Mouse (Mus musculus) intestine, embryonic 16.5 days (tissue): ENCODE results near the gene Gbp2. TPM values are rescaled to one million over a fixed set of nuclear protein-coding genes. Genes with fewer than 3 reads are reported as not detected.

ENCODE experiments used
- ATAC-seq: fragments of 200-750 bp; cut with Nextera tagmentation; 2 replicates; pipeline ENCODE4 v1.8.0; 2017; ENCODE audit warnings: moderate TSS enrichment, moderate library complexity
- H3K27ac ChIP-seq: fragments of 300-500 bp; sonication (generic); 2 replicates; pipeline ENCODE4 v1.5.1; 2014; ENCODE audit warnings: mild to moderate bottlenecking, low read length
- H3K27me3 ChIP-seq: fragments of 300-500 bp; sonication (generic); replicated peaks from 2 replicates; pipeline ENCODE4 v1.6.1; 2014; ENCODE audit warnings: low read length, control low read depth, mixed read lengths; ENCODE audit not compliant: control insufficient read depth, insufficient read depth
- H3K36me3 ChIP-seq: fragments of 300-500 bp; sonication (generic); 2 replicates; pipeline ENCODE4 v1.6.1; 2014; ENCODE audit warnings: low read length, control low read depth; ENCODE audit not compliant: control insufficient read depth, insufficient read depth
- H3K4me1 ChIP-seq: fragments of 300-500 bp; sonication (generic); 2 replicates; pipeline ENCODE4 v1.6.1; 2014; ENCODE audit warnings: low read length, control low read depth, mixed read lengths; ENCODE audit not compliant: control insufficient read depth, insufficient read depth
- H3K4me2 ChIP-seq: fragments of 300-500 bp; sonication (generic); 2 replicates; pipeline ENCODE4 v1.6.1; 2014; ENCODE audit warnings: low read depth, low read length, control low read depth
- H3K4me3 ChIP-seq: fragments of 300-500 bp; sonication (generic); 2 replicates; pipeline ENCODE4 v1.5.1; 2014; ENCODE audit warnings: mild to moderate bottlenecking, low read length
- H3K9ac ChIP-seq: fragments of 300-500 bp; sonication (generic); 2 replicates; pipeline ENCODE4 v1.6.1; 2014; ENCODE audit warnings: low read depth, low read length
- H3K9me3 ChIP-seq: fragments of 300-500 bp; sonication (generic); 2 replicates; pipeline ENCODE4 v1.6.1; 2016; ENCODE audit warnings: low read length, control low read depth; ENCODE audit not compliant: control insufficient read depth
- WGBS: fragments of 180-500 bp; shearing (Covaris S2); extraction: QIAGEN DNeasy Blood & Tissue Kit; methylation state at CpG from one replicate; pipeline ENCODE4 v1.1.7; 2014; 5-methylcytosine and 5-hydroxymethylcytosine counted together
- polyA plus RNA-seq: library from polyadenylated mRNA; unstranded; fragments of >200 nt; fragmentation: Nextera tagmentation; extraction: Ambion mirVana; gene quantifications from 2 replicates; pipeline ENCODE4 v1.2.1, GENCODE M21; 2015

Gene Gbp2
- 3.7 and 4.0 TPM in 2 replicates for polyA plus RNA-seq

DNA sequence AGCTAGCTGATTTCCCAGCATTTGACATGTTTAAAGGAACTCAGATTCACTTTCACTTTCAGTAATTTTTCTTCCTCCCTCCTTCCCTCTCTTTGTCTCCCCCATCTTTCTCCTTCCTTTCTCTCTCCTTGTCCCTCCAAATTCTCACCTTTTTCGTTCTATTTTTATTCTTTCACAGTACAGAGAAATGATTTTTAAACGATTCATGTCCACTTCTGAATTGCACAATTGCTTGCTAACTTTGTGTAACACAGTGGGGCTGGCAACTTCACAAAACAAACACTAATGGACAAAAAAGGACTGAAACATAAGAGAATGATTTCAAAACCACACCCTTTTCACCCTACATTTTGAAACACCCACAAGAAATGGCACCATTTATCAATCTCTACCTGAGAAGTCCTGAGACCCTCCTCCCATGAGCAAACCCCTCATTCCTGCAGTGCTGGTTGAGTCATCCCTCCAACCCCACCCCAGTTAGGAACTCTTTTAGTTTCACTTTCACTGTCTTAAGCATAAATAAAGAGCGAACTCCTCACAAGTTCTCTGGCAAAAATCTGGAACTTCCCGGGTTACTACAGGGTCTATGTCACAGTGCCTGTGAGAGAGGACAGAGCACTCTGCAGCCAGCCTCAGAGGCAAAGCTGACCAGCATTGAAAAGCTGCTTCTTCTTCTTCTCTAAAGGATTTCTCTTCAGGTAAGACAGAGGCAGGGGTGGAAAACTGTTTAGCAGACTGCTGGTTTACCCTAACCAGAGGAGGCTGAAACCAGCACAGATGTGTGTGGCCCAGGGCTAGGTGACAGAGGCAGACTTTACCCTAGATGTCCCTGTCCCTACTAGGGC is at the start of gene Gbp2:
Gene Gbp2, plus strand, starts transcription at position 492 of the 845 bp plus-strand sequence.
- peak within 1 kb of the TSS; percentile 26; the same call in 1 of the 2 replicates for H3K9ac ChIP-seq
- 0 out of 2 replicates have a peak, but pooled peaks cover 2% of the 10 kb centered on the region for H3K4me1 ChIP-seq
- no peaks in the 10 kb centered on the region for H3K36me3 ChIP-seq
- H3K9me3 ChIP-seq = no peaks in the 10 kb centered on the region
- H3K4me2 ChIP-seq = peak within 1 kb of the TSS; percentile 45
- peak; percentile 74 for ATAC-seq
- peak within 1 kb of the TSS; percentile 35 for H3K4me3 ChIP-seq
- H3K27ac ChIP-seq = 0 out of 2 replicates have a peak within 1 kb of the TSS, but pooled peaks have one; percentile 9
- no peaks in the 10 kb centered on the region for H3K27me3 ChIP-seq
- WGBS = 39% methylated on average over 4 of the region's 4 CpGs

DNA sequence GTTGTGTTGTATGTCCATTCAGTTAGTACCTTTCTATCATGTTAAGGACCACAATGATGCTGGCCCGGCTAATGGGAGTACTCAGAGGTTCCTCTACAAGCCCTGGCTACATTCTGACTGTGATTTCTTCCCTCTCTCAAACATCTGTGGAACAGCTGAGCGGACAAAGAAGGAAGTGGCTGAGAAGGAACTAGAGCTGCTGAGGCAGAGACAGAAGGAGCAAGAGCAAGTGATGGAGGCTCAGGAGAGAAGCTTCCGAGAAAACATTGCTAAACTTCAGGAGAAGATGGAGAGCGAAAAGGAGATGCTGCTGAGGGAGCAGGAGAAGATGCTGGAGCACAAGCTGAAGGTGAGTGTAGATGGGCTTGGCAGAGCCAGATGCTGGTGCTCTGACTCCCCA is 49.7 kb upstream of the Gbp2 start:
- Histone ChIP-seq H3K9ac (no peak overlapping the region), H3K36me3 (no peaks in the 10 kb centered on the region), H3K27me3 (no peaks in the 10 kb centered on the region), H3K4me2 (no peak overlapping the region), H3K4me3 (no peak overlapping the region), H3K4me1 (no peaks in the 10 kb centered on the region), H3K9me3 (no peaks in the 10 kb centered on the region), H3K27ac (no peak overlapping the region)
- WGBS = 94% methylated on average over 4 of the region's 4 CpGs
- ATAC-seq = no peak

DNA sequence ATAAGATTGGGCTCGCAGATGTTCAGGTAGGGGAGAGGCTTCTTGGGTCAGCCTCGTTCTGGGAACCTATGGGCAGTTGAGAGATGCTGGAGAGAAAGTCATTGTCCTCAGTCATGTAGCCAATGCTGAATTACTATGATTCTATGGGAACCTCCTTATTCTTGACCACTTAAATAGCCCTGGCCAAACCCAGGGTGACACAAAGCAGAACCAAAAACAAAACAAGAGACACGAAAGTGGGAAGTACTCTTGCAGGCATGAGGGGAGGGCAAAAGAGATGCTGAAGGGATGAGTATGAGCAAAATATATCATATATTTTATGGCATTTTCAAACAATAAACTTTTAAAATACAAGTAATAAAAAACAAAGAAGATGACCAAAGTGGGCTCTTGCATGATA is 43.3 kb upstream of the Gbp2 start:
- Histone ChIP-seq H3K4me2 (no peak overlapping the region), H3K4me3 (no peak overlapping the region), H3K9me3 (no peaks in the 10 kb centered on the region), H3K27ac (no peak overlapping the region), H3K9ac (no peak overlapping the region), H3K27me3 (no peaks in the 10 kb centered on the region), H3K4me1 (no peaks in the 10 kb centered on the region), H3K36me3 (no peaks in the 10 kb centered on the region)
- no peak for ATAC-seq
- 81% methylated on average over 3 of the region's 3 CpGs for WGBS

DNA sequence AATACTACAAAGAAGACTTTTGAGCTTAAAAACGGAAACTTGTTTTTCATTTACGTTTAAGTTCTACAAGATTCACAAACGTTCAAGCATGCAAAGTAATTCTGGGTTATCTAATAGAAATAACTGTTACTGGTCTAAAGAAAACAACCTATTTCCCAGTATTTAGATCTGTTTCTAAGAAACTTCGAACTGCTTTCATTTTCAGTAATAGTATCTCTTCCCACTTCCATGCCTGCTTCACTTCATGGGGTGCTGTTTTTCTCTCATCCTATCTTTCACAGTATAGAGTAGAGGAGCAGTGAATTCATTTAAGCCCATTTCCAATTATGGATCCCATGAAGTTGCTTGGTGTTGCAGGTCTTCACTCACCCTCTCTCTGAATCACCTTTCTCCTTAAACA is 42.1 kb upstream of the Gbp2 start:
- Histone ChIP-seq H3K9ac (no peak overlapping the region), H3K4me1 (no peaks in the 10 kb centered on the region), H3K36me3 (no peaks in the 10 kb centered on the region), H3K4me3 (no peak overlapping the region), H3K27ac (no peak overlapping the region), H3K9me3 (no peaks in the 10 kb centered on the region), H3K4me2 (no peak overlapping the region), H3K27me3 (no peaks in the 10 kb centered on the region)
- WGBS = 89% methylated on average over 4 of the region's 4 CpGs
- no peak for ATAC-seq

DNA sequence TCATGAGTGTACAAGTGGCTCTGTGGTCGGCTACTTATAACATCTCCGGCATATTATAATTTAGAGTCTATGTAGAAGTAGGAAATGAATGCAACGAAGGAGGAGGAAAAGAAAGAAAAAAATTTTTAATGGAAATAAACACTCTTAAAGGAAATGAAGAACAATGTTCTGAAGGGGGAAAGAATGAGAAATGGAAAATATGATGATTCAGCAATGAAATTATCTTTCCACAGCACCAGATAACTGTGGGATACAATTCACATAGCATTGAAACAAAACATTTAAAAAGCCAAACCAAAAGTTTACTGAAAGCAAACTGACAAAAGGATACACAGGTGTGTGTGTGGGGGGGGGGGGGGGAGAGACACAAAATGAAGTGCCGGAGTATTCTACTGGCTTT is 37.3 kb upstream of the Gbp2 start:
- no peaks in the 10 kb centered on the region for H3K36me3 ChIP-seq
- 89% methylated on average over 4 of the region's 4 CpGs for whole genome bisulfite sequencing
- H3K27me3 ChIP-seq = no peaks in the 10 kb centered on the region
- H3K9me3 ChIP-seq = no peaks in the 10 kb centered on the region
- no peak overlapping the region for H3K9ac ChIP-seq
- no peak overlapping the region for H3K4me3 ChIP-seq
- no peak for ATAC-seq
- no peak overlapping the region for H3K27ac ChIP-seq
- H3K4me1 ChIP-seq = no peaks in the 10 kb centered on the region
- no peak overlapping the region for H3K4me2 ChIP-seq

DNA sequence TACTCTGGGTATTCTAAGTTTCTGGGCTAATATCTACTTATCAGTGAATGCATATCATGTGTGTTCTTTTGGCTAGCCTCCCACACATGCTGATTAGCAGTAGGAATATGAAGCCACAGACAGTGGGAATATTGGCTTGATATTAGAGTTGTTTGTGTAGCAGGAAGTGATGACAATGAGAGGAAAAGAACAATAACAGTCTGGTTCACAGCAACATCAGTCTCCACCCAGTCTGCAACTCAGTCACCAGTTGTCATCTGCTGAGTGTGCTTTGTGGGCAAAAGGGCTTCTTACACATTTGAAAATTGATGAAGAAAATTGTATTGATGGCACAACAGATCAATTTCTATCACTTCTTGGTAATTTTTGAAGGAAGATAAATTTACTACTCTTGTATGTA is 33.0 kb upstream of the Gbp2 start:
- H3K36me3 ChIP-seq = no peaks in the 10 kb centered on the region
- H3K9me3 ChIP-seq = no peaks in the 10 kb centered on the region
- no peaks in the 10 kb centered on the region for H3K4me1 ChIP-seq
- H3K27me3 ChIP-seq = no peaks in the 10 kb centered on the region
- H3K4me2 ChIP-seq = no peak overlapping the region
- no peak overlapping the region for H3K9ac ChIP-seq
- no peak for ATAC-seq
- no peak overlapping the region for H3K27ac ChIP-seq
- no peak overlapping the region for H3K4me3 ChIP-seq

DNA sequence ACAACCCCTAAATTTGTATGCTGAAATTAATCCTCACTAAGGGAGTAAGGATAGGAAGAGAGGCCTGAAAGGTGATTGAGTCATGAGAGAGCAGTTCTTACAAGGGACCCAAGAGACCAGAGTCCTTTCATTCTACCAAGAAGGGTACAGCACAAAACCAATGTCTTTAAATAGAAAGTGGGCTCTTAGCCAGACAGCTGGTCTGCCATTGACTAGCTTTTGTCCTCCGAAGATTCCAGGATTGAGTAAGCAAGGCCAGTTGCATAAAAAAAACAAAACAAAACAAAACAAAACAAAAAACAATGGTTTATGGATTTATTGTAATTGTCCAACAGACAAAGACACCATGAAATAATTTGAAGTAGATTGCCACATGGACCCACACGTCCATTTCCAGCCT is 31.5 kb upstream of the Gbp2 start:
- Histone ChIP-seq H3K27ac (no peak overlapping the region), H3K4me2 (no peak overlapping the region), H3K4me3 (no peak overlapping the region), H3K9ac (no peak overlapping the region), H3K27me3 (no peaks in the 10 kb centered on the region), H3K36me3 (no peaks in the 10 kb centered on the region), H3K4me1 (no peaks in the 10 kb centered on the region), H3K9me3 (no peaks in the 10 kb centered on the region)
- no peak for ATAC-seq
- 70% methylated on average over 2 of the region's 2 CpGs for whole genome bisulfite sequencing

DNA sequence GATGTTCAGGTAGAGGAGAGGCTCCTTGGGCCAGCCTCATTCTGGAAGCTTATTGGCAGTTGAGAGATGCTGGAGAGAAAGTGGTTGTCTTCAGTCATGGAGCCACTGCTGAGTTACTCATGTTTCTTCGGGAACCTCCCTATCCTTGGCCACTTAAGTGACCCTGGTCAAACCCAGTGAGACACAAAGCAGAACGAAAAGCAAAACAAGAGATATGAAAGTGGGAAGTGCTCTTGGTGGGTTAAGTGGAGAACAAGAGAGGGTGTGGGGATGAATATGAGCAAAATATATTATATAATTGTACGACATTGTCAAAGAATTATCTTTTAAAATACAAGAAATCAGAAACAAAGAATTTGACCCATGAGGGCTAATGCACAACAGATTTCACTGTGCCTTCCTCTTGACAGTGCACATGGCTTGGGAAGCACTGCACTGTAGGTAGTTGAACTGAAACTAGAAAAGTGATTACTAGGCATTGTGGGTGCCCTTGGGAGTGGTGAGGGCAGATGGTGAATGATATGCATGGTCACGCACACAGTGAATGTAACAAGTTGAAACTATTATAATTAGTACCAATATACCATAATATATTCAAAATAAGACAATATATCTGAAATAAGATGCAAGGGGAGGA is 29.9 kb upstream of the Gbp2 start:
- no peak overlapping the region for H3K4me2 ChIP-seq
- H3K9me3 ChIP-seq = no peaks in the 10 kb centered on the region
- no peaks in the 10 kb centered on the region for H3K36me3 ChIP-seq
- no peak for ATAC-seq
- 84% methylated on average over 4 of the region's 4 CpGs for WGBS
- no peaks in the 10 kb centered on the region for H3K4me1 ChIP-seq
- H3K27ac ChIP-seq = no peak overlapping the region
- no peak overlapping the region for H3K4me3 ChIP-seq
- no peaks in the 10 kb centered on the region for H3K27me3 ChIP-seq
- no peak overlapping the region for H3K9ac ChIP-seq

DNA sequence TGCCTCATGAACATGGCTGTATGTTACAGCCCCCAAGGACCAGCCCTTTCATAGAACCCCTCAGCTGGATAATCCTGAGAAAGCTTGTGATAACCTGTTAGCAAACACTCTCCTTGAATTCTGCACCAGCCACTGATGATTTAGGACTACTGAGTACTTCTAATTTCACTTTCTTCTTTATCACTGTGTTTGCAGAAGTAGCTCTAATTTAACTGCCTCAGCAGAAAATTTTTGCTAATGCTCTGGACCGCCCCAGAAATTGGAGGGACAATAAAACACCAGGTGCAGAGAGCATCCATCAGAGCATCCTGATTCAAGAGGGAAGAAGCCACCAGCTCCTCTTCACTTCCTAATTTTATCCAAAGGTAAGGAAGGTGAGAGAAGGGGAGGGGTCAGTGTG is 25.9 kb upstream of the Gbp2 start, which contains the start of gene Gbp2b:
Gene Gbp2b, plus strand, starts transcription at position 301 of the 400 bp plus-strand sequence.
- H3K4me2 ChIP-seq = no peak within 1 kb of the TSS
- ATAC-seq = no peak
- H3K9me3 ChIP-seq = no peaks in the 10 kb centered on the region
- H3K4me3 ChIP-seq = no peak within 1 kb of the TSS
- no peaks in the 10 kb centered on the region for H3K4me1 ChIP-seq
- H3K27me3 ChIP-seq = no peaks in the 10 kb centered on the region
- no peaks in the 10 kb centered on the region for H3K36me3 ChIP-seq
- WGBS = 69% methylated on average over 1 of the region's 1 CpGs
- H3K9ac ChIP-seq = no peak within 1 kb of the TSS
- no peak within 1 kb of the TSS for H3K27ac ChIP-seq
